Mouse (Mus musculus): ENCODE data around the gene Ffar2.

GRCm38 (mm10) chr7:30837277-30837676 lies 13.7 kb upstream of the Ffar2 start:
- TF ChIP-seq CTCF (IDR thresholded peaks at IDR 0.05; ENCODE audit: control insufficient read depth, insufficient read depth, low read length) (no peak), POLR2A (IDR thresholded peaks at IDR 0.05; ENCODE audit: borderline replicate concordance, control insufficient read depth, low read depth, low read length) (no peak)
